Mouse (Mus musculus) heart, postnatal 0 days (tissue): ENCODE results near the gene Tnrc6c. TPM values are rescaled to one million over a fixed set of nuclear protein-coding genes. Genes with fewer than 3 reads are reported as not detected.

Experiments
- ATAC-seq: fragments of 200-750 bp; cut with Nextera tagmentation; 2 replicates; pipeline ENCODE4 v1.8.0; 2017; ENCODE audit warnings: low read depth, moderate number of reproducible peaks, moderate library complexity; ENCODE audit not compliant: insufficient read depth
- DNase-seq: peaks from one replicate; pipeline ENCODE4 v3.0.0-alpha.2; 2016; ENCODE audit warnings: low spot score
- H3K27ac ChIP-seq: fragments of 300-500 bp; sonication (generic); 2 replicates; pipeline ENCODE4 v1.5.1; 2014; ENCODE audit warnings: low read depth, mild to moderate bottlenecking
- H3K27me3 ChIP-seq: fragments of 300-500 bp; sonication (generic); 2 replicates; pipeline ENCODE4 v1.6.1; 2014; ENCODE audit warnings: low read length, mixed read lengths; ENCODE audit not compliant: control insufficient read depth, insufficient read depth
- H3K36me3 ChIP-seq: fragments of 300-500 bp; sonication (generic); replicated peaks from 2 replicates; pipeline ENCODE4 v1.6.1; 2014; ENCODE audit warnings: low read length, mixed read lengths; ENCODE audit not compliant: control insufficient read depth, insufficient read depth
- H3K4me1 ChIP-seq: fragments of 300-500 bp; sonication (generic); 2 replicates; pipeline ENCODE4 v1.6.1; 2014; ENCODE audit warnings: antibody characterized with exemption; ENCODE audit not compliant: control insufficient read depth, insufficient read depth
- H3K4me2 ChIP-seq: fragments of 300-500 bp; sonication (generic); 2 replicates; pipeline ENCODE4 v1.6.1; 2014; ENCODE audit warnings: low read depth, mild to moderate bottlenecking, low read length, moderate library complexity
- H3K4me3 ChIP-seq: fragments of 300-500 bp; sonication (generic); 2 replicates; pipeline ENCODE4 v1.5.1; 2014; ENCODE audit warnings: low read depth, low read length
- H3K9ac ChIP-seq: fragments of 300-500 bp; sonication (generic); replicated peaks from 2 replicates; pipeline ENCODE4 v1.6.1; 2014; ENCODE audit warnings: low read depth, low read length, mixed read lengths
- H3K9me3 ChIP-seq: fragments of 300-500 bp; sonication (generic); replicated peaks from 2 replicates; pipeline ENCODE4 v1.6.1; 2016; ENCODE audit warnings: low read length; ENCODE audit not compliant: control insufficient read depth
- CTCF ChIP-seq: IDR thresholded peaks from 2 replicates; pipeline ENCODE4 v1.5.1; 2016; ENCODE audit warnings: antibody characterized with exemption, control low read depth, low read depth
- EP300 ChIP-seq: IDR thresholded peaks from 2 replicates; pipeline ENCODE4 v1.6.1; 2016; ENCODE audit warnings: antibody characterized with exemption, low read depth
- WGBS: fragments of 180-500 bp; shearing (Covaris S2); extraction: QIAGEN DNeasy Blood & Tissue Kit; methylation state at CpG from one replicate; pipeline ENCODE4 v1.1.7; 2014; 5-methylcytosine and 5-hydroxymethylcytosine counted together
- polyA plus RNA-seq: library from polyadenylated mRNA; unstranded; fragments of >200 nt; fragmentation: Nextera tagmentation; extraction: Ambion mirVana; gene quantifications from 2 replicates; pipeline ENCODE4 v1.2.1, GENCODE M21; 2015
- total RNA-seq: library from RNA; depleted of rRNA; stranded (reverse); fragments of >200 nt; gene quantifications from 2 replicates; pipeline ENCODE4 v1.2.3, GENCODE M21; 2014; ENCODE audit warnings: low replicate concordance

Gene Tnrc6c
- total and polyA plus RNA-seq, 2 experiments from 2014 or later = 6.8 to 24.4 TPM

GRCm38 (mm10) chr11:117628312-117628779 lies 25.7 kb upstream of the Tnrc6c start:
- H3K4me3 ChIP-seq = no peak overlapping the region
- 0 out of 2 replicates have a peak, but pooled peaks cover 4% of the 10 kb centered on the region for H3K4me1 ChIP-seq
- no peaks in the 10 kb centered on the region for H3K9me3 ChIP-seq
- H3K27ac ChIP-seq = no peak overlapping the region
- no peaks in the 10 kb centered on the region for H3K36me3 ChIP-seq
- 22% methylated on average over 9 of the region's 9 CpGs for WGBS
- peaks cover 13% of the 10 kb centered on the region for H3K27me3 ChIP-seq
- H3K9ac ChIP-seq = no peak overlapping the region
- ATAC-seq = peak; percentile 39
- peak; percentile 45 for DNase-seq
- 0 out of 2 replicates have a peak overlapping the region, but pooled peaks have one; percentile 8 for H3K4me2 ChIP-seq
- TF ChIP-seq EP300 (no peak), CTCF (no peak)

DNA sequence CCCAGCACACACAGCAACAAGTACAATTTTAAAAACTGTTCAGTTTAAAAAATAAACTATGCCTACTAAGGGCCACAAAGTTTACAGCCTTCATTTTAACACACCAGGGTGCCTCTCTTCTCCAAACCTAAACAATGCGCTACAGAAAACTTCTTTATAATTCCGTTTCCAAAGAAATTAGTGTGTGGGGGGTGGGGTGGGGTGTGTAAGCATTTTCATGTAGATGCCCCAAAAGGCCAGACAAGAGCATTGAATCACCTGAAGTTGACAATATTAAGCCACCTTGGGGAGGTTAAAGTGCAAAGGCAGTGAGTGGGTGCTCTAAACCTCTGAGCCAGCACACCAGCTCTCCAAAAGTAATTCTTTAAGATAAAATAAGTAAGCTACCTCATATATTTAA lies 24.2 kb upstream of the Tnrc6c start:
- no peak overlapping the region for H3K27ac ChIP-seq
- 92% methylated on average over 2 of the region's 2 CpGs for WGBS
- no peak overlapping the region for H3K4me3 ChIP-seq
- H3K36me3 ChIP-seq = no peaks in the 10 kb centered on the region
- TF ChIP-seq CTCF = no peak
- no peak for TF ChIP-seq EP300
- H3K9me3 ChIP-seq = no peaks in the 10 kb centered on the region
- 0 out of 2 replicates have a peak, but pooled peaks cover 4% of the 10 kb centered on the region for H3K4me1 ChIP-seq
- H3K4me2 ChIP-seq = no peak overlapping the region
- H3K27me3 ChIP-seq = peaks cover 13% of the 10 kb centered on the region
- no peak overlapping the region for H3K9ac ChIP-seq
- no peak for ATAC-seq
- no peak for DNase-seq

DNA sequence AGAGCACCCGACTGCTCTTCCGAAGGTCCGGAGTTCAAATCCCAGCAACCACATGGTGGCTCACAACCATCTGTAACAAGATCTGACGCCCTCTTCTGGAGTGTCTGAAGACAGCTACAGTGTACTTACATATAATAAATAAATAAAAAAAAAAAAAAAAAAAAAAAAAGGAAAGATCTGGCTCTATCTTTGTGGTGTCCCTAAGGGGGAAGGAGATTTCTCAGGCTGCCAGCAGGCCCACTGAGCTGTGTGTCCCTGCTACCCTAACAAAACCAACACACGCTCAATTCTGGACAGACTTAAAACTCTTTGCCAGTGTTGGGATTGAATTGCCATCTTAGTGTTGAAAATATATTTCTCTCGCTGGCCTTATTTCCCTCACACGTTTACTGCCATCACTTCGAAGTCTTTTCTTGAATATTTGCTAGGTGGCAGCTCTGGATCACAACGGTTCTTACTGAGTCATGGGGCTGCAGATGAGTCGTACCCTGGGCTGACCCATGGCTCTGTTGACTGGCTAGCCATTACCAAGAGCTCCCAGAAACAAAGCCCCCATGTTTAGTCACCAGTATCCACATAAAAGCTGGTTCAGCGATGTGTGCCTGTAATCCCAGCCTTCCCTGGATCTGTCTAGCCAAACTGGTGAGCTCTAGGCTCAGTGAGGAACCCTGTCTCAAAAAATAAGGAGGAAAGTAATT lies 23.1 kb upstream of the Tnrc6c start:
- TF ChIP-seq CTCF (no peak), EP300 (no peak)
- Histone ChIP-seq H3K27ac (no peak overlapping the region), H3K4me1 (0 out of 2 replicates have a peak, but pooled peaks cover 4% of the 10 kb centered on the region), H3K9me3 (no peaks in the 10 kb centered on the region), H3K9ac (no peak overlapping the region), H3K4me3 (no peak overlapping the region), H3K4me2 (no peak overlapping the region), H3K36me3 (no peaks in the 10 kb centered on the region), H3K27me3 (peaks cover 13% of the 10 kb centered on the region)
- WGBS = 89% methylated on average over 9 of the region's 11 CpGs
- no peak for DNase-seq
- no peak for ATAC-seq

DNA sequence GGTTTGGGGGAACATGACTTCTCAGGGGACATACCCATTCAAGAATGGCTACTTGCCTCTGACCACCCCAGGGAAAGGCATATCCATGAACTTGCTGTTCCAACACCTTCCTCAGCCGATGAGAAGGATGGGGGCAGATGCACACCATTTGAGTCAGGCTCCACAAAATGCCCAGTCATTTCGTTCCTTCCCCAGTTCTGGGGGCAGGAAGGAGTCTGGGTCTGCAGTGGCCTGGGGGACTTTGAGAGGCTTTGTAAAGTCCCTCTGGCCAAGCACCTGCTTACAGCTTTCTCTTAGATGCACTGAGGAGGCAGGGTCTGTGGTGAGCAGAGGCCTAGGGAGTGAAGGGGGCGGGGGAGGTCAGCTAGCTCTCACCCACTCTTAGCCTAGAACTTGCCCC lies 20.8 kb upstream of the Tnrc6c start:
- H3K9me3 ChIP-seq = no peaks in the 10 kb centered on the region
- 81% methylated on average over 3 of the region's 3 CpGs for WGBS
- H3K4me2 ChIP-seq = no peak overlapping the region
- no peaks in the 10 kb centered on the region for H3K36me3 ChIP-seq
- 0 out of 2 replicates have a peak, but pooled peaks cover 3% of the 10 kb centered on the region for H3K4me1 ChIP-seq
- TF ChIP-seq CTCF (no peak), EP300 (no peak)
- H3K27ac ChIP-seq = no peak overlapping the region
- DNase-seq = no peak
- no peak overlapping the region for H3K9ac ChIP-seq
- no peak for ATAC-seq
- peaks cover 3% of the 10 kb centered on the region; the same call in 1 of the 2 replicates for H3K27me3 ChIP-seq
- no peak overlapping the region for H3K4me3 ChIP-seq

GRCm38 (mm10) chr11:117638386-117638785 lies 15.7 kb upstream of the Tnrc6c start:
- no peaks in the 10 kb centered on the region for H3K27me3 ChIP-seq
- no peak overlapping the region for H3K27ac ChIP-seq
- no peak overlapping the region for H3K4me2 ChIP-seq
- 46% methylated on average over 7 of the region's 7 CpGs for WGBS
- DNase-seq (no peak), ATAC-seq (no peak)
- no peaks in the 10 kb centered on the region for H3K36me3 ChIP-seq
- no peak overlapping the region for H3K9ac ChIP-seq
- H3K9me3 ChIP-seq = no peaks in the 10 kb centered on the region
- H3K4me1 ChIP-seq = no peaks in the 10 kb centered on the region
- no peak overlapping the region for H3K4me3 ChIP-seq
- TF ChIP-seq CTCF (no peak), EP300 (no peak)
